Mouse (Mus musculus): ENCODE measurements at regions not wholly inside any gene's neighbourhood (a gene's known extent, or its start where the extent isn't known, plus 50 kb on each side); places are given as distances from the start of the nearest gene placed in this dataset.

DNA sequence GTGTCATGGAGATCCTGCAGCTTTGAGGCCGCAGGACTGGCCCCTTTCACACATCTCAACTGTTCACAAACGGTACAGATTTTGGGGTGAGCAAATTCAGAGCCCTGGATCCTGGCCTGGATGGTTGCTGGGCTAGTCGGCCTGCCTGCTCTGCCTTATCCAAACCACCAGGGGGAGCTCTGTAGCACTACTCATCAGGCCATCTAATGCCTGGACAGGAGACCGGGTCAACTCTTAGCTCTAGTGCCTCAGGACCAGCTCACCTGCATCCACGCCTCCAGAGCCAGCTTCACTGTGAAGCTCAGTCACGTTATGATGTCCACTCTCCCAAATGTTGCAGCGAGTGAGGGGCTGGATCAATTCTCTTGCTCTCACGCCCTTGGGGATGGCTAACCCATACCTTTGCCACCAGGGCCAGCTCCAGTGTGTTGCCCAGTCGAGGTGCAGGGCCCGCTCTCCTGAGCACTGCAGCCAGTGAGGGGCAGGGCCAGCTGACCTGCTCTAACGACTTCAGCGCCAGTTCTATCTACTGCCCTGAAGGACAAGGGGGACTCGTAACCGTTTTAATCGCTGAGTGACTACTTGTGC is 206.8 kb downstream of the Etnk1 start:
- peak; percentile 78 for DNase-seq

DNA sequence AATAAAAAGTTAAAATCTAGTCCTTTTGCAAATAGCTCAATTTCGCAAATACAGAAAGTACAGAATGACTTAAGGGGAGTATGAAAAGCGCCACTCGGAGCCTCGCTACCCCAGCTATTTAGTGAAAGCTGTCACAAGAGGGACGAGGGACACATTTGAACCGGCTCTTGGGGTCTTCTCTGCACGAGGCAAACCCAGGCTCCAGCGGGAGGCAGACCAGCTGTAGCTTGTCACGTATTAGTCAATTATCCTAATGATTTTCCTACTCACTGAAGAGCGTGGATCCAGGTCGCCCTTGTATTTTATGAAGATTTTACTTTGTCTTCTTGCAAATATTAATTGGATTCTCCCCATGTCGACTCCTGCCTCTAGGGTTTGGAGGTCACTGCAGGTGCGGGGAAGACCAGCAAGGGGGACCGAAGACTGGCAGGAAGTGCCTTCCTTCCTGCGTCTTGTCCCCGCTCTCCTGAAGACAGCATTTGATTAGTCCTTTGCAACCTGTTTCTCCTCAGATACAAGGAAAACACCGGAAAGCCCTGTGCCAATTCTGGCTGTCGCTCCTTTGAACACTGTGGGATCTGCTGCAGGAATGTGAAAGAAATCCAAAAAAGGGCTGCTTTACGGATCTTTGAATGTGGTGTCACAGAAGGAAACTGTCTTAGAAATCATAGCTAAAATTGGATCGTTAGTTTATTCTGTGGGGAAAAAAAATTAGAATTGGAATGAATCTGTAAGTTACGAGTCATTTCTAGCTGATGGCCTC is 209.1 kb downstream of the Etnk1 start:
- DNase-seq, result peak; percentile 27

DNA sequence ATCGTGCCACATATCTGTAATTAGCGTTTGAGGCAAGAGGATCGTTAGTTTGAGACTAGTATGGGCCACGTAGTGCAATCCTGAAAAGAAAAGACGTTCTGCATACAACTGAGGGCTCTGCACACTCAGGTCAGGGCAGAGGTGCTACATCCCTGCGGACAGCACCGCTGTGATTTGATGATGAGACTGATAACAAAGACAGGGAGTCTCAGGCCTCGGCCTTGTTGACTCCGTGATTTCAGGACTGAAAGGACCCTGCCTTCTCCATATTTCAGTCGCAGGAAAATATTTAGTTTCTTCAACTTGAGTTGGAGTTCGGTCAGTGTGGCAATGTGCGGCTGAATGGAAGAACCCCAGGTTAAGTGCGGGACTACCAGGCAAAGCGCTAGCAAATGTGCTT is 210.1 kb downstream of the Etnk1 start:
- no peak for DNase-seq

DNA sequence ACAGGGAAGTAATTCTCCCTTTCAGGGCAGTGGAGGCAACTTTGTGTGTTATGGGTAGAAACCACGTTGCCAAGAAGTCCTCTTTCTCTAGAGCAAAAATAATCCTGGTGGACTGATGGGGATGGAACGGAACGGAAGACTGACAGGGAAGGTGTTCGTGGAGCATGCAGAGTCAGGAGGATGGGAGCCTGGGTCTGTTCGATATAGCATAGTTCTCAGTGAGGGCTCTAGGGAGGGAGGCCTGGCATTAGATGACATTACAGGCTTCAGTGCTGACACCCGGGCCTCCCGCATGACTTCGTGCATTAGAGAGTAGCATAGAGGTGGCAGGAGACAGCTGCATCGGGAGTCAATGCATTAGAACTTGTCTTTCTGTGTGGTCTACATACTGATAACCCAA is 211.1 kb downstream of the Etnk1 start:
- no peak for DNase-seq

DNA sequence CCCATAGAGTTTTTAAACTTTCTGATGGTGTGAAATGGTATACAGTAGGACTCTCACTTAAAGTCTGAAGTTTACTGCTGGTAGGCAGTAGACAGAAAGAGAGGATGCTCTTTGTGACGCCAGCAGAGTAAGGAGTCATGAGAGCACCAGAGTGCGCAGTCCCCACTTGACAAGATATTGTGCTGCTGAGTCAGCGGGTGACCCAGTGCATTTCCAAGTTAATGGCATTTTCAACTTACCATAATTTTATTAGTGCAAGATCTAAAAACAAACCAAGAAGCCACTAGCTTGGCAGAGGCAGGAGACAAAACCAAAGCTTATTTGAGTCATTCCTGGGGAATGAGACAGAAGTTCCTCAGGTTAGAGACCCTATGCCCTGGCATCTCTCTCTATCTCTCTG is 213.5 kb downstream of the Etnk1 start:
- DNase-seq, result no peak

DNA sequence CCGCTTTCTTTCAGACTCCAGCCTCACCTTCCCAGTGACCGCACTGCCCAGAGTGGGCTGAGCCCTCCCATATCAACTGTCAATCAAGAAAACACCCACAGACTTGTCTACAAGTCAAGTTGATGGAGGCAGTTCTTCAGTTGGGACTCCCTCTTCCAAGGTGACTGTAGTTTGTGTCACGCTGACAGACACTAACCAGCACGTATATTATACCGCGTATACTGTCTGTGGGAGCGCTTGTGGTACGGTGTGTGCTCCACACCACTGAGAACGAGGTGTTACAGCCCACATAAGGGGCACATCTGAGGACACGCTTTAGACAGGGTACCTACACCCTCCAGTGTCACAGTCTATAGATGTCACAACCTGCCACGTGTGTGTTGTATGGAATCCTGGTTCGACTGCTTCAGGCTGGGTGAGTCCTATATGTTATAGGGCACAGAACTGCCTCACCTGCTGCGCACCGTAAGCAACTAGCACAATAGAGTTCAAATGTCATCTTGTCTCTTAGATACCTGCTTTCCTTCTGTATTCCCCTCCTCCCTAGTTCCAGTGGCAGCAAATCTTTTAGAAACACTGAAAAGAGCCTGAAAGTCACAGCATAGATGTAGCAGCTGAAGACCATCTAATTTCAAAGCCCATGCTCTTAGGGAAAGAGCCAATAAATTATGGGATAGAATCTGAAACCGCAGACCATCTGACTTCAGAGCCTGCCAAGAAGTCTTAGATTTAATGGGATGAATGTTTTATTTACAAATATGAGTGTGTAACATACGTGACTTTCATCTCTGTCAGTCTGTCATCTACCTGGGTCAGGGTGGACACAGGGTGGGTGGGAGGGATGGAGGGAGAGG is 219.8 kb downstream of the Etnk1 start:
- no peak for DNase-seq

DNA sequence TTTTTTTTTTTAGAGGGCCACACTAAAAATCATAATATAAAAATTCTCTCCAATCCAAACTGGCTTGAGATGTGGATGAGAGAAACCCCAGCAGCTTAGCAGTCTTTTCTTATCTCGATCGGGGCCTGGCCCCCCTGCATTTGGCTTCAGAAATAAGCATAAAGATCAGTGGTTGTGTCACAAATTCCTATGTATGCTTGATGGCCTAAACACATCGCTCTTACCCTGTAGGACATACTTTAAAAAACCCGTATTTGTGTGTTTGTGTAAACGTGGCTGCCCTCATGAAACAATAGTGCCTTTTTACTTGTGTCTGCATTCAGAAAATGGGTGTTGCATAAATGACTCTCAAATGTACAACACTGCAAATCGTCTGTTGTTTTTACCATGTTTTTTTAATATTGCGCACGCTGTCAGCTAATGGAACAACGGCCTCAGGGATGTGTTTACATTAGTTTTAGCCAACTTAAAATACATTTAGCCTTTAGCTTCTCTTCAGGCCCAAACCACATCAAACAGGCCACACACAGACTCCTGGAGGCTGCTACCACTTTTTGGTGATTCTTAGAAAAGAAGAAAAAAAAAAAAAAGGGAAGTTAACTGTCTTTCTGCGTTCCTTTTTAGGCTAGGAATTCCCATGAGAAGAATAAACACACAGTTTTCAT is 226.7 kb downstream of the Etnk1 start:
- no peak for DNase-seq

DNA sequence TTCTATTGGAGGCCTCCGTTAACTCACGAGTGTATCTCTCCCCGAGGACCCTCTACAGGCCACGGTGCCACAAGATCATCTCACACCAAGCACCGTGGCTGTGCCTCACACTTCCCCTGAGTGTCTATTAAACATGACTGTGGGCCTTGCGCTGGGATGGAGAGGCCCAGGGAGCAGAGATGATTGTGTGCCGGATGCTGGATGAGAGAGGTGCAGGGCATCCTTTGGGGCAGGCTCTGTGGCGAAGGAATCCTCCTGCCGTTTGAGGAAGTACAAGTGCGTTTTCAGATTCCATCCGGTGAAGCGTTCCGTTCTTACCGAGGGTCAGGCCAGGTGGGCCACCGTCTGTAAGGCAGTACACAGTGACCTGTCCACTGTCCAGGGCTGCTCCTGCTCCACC is 227.4 kb downstream of the Etnk1 start:
- no peak for DNase-seq

DNA sequence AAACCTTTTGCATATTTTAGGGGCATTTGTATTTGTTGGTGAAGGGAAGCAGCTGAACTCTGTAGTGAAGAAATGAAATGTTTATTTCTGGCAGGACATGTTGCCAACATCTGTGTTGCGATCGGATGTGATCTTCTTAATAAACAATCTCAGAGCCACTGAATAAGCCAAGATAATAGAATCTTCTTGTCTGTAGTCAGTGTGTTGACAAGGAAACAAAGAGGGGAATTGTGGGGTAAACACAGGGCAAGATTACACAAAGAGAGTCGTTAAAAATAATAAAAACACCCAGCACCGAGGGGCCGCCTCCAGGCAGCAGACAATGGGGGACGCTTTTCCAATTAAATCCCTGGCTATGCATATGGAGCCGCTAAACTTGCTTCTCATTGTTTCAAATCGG is 234.4 kb downstream of the Etnk1 start:
- DNase-seq, result peak; percentile 91

DNA sequence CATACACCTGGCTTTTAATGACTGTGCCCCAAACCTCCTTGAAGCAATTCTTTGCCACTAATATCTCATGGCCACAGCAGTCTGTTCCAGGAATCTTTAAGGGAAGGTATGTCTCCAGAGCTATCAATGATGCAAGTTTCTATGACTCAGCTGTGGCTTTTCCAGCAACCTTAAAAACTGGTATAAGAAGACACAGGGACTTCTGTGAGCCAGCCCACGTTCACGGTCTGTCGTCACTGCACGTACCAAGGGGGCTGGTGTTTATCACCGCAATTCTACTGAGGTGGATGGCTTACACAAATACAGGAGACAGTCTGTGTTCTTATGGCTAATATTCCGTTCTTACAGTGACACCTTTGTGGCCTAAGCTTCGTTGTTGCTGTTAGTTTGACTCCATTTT is 234.9 kb downstream of the Etnk1 start:
- DNase-seq, result no peak

DNA sequence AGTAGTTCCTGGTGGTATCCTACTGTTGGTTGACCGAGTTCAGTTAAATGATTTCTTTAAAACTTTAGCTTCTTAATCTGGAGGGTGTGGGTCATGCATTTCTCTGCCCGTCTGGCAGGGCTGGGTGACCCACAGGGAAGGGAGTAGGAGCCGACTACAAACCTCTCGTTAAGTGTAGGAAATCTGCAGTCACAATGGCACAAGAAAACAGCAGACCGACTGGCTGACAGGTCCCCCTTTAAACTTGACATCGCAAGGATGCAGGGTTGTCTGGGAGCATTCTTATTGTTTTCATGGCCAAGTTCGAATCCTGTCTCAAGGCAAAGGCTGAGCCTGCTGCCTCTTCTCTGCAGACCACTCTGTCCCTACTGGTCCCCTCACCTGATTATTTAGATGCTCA is 235.7 kb downstream of the Etnk1 start:
- DNase-seq, result no peak

DNA sequence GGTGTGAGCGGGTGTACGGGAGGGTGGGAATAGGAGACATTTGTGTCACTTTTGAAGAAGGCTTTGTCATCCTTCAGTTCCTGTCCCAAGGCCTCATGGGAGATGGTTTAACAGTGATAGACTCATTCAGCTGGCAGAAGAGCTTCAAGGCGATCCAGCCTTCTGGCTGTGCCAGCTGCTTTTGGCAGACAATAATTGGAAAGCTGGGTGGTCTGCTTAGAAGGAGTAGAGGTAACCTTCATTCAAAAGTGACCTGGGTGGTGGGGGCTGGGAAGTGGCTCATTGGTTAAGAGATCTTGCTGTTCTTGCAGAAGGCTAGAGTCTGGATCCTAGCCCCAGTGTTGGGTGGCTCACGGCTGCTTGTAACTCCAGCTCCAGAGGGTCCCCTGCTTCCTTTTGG is 237.5 kb downstream of the Etnk1 start:
- peak; percentile 85 for DNase-seq

DNA sequence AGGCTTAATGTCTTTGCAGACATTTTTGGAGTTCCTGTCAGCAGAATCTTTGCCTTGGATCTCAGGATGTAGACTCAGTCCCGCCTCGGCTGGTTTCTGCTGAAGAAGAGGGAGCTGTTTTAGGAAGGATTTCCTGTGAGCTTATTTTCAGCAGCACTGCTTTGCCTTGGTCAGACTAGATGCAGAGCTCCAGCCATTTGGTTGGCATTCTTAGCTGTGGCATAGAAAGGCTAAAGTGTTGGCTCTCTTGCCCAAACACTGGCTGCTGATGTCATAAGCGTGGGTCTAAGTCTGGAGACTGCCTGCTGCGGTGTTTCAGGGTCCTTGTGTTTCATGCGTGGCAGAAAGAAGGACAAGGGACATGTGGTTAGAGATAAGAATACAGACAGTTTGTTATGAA is 245.0 kb downstream of the Etnk1 start:
- DNase-seq, result no peak

DNA sequence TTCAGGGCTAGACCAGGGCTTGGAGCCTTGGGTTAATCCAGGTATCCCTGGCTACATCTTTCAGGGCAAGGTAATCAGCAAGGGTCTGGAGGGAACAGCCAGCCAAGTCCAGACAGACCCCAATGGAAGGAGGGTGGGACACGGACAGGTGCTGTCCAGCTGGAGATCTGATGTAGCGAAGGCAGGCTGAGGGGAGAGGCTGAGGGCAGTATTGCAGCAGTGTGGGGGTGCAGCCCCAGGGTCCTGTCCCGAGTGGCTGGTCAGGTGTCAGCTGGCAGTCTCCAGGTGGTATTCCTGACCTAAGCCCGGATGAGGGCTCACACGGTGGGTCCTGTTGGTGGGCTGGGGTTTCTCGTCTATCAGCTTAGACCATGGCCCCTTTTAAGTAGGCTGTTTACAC is 245.7 kb downstream of the Etnk1 start:
- DNase-seq, result no peak

DNA sequence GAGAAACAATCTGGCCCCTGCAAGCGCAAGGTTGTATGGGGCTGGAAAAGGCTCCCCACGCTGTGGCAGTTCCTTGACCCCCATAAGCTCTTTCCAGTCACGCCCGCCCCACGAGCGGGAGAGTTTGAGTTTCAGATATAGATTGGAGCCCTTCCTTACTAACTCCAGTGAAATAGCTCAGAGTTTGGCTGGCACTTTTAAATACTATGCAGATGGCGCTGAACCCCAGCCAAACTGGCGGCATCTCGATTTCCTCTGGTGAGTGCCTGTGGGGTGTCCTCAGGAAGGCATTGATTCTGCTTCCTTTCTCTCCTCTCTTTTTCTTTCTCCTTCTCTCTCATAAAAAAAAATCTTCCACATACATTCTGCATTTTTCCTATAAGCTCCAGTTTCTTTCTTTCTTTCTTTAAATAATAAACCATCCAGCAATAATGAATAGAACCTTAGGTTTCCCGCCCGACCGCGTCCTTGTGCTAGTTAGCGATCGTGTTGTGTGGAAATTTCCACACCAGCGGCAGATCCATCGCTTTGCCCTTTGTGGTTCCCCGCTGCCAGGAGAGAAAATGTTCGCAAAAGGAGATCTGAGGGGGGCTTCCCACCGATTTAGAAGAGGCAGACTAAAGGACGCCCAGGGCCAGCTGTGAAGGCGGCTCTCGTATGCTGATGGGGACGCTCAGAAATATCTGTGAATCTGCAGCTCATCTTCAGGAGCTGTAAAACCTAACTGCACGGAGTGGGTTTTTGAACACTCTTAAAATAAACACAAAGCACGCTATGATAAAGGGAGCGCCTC is 247.8 kb downstream of the Etnk1 start:
- DNase-seq, result no peak

DNA sequence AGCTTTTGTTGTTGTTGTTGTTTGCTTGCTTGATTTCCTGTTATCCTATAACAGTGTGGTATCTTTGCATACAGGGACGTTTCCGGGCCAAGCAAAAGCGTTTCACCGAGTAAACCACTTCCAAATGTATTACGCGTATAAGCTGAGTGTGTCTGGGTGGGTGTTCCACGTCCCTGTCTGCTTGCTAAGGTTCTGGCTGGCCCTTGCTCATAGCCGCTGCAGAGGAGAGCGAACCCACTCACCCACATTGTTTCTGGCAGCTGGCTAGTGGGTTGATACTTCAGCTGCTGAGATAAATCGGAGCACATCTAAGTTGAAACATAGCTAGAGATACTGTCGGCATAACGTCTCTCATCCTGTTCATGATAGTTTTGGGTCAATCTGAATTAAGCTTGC is 248.4 kb downstream of the Etnk1 start:
- DNase-seq, result no peak

DNA sequence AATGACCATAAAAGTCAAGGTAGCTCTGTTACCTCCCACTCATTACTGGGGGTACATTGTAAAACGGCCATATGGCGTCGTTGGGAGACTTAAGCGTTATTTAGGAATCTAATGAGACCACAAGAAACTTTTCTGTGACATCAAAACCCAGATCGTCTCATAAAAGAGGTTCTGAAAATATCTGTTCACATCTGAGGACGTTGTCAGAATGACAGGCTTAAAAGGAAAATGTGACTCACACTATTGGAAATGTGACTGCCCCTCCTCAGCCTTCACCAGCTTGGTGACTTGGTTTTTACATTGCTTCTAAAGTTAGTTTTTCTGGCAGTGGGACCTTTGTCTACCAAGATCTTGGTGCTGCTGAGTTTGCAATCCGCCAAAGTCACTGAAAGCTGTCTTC is 252.9 kb downstream of the Etnk1 start:
- DNase-seq, result no peak

DNA sequence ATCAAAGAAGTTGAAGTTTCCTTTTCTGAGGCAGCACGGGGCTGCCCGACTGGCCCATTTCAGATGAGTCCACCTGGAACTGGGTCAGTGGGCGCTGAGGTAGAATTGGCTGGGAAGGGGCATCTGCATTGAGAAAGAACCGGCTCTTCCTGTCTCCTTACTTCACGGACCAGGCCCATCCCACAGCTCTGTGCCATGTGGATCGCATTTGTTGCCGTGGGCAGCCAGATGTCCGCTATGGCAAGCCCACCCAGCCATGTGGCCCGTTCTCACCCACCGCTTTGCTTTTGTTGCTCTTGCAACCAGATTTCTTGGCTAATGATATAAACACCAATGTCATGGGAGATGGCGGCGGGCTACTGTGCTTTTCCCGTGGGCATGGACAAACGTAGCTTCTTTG is 256.0 kb downstream of the Etnk1 start:
- DNase-seq, result no peak

DNA sequence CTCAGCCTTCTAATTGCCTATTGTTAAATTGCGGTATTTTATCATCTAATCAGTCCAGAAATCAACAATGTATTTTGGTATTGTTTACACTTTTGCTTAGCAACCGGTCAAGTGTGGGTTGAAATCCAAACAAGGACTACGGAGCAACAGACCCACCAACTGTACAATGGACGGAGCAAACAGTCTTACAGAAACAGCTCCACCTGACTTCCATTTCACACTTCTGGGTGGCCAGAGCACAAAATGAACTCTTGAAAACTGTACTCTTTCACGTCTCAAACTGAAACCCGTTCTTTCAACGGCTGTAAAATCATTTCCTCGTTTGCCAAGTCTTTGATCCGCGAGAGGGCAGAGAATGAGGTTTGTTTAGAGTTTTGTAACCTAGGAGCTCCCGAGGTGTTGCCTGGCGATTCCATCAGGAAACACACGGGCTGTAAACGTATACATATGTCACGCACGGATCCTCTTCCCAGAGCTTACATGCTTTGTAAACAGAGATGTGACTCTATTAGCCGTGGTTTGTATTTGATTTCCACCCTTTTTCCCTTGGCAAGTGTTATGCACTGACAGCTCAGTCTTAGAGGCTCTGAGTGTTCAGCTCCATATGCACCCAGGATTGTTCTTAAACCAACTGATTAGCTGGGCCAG is 258.3 kb downstream of the Etnk1 start:
- DNase-seq, result no peak

DNA sequence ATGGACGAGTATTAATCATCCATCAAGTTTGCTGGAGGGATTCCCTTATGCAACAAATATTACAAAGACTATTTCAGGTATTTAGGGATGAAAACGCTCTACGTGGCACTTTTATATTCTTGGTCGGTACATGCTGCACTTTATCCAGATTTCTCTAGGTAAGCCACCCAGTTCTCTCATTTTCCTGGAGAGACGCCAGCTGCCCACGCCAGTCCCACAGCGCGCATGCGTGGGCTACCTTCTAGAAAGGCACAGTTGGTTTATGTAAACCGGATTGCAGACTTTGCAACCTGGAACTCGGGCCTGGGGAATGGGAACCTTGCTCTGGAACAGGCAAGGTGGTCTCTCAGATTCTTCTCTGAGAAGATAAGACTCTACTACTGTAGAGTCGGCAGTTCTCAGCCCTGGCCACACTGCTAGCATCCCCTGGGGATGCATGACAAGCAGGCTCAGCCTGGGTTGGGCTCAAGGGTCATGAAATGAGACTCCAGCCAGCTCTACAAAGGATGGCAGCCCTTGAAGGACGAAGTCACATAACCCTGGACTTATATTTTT is 265.0 kb downstream of the Etnk1 start:
- DNase-seq, result no peak

DNA sequence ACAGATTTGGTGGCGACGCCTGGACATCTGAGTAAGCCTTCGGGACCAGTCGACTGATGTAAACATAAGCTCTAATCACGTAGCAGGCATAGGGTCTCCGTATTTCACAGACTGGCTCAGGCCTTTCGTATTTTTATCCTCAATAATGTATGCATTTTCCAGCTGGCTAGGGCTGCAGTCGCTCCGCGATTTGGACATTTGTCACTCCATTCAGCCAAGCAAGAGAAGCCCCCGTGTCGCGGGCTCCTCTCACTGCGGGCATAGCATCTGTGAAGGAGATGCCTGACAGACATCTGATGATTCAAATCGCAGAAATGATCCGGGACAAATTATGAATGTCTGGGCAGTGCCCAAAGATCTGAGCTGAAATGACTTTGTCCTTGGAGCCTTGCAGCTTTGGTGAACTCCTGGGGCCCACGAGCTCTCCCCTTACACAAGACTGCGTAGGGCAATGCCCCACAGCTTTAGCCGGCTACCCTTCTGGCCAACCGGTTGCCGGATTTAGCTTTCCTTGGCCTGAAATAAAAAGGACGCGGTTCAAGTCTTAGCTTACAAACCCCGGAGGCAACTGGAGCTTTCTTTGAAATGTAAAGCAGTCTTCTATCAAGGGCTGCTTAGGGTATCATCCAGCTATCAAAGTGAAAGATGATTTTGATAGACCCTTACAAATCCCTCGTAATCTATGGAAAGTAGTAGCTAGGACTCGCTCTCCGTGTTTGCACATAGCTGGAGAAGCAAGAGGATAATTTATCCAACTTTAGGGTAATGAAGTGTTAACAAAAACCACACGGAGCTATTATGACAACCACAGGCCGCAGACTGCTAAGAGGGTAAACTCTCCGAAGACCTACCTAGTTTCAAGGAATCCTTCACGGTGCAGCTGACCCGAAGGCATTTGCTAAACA is 270.6 kb downstream of the Etnk1 start:
- DNase-seq, result peak; percentile 66
